Mouse (Mus musculus) liver, embryonic 14.5 days (tissue): Measurements from ENCODE around the gene Prr18.

Source experiments
- CTCF ChIP-seq: IDR thresholded peaks from 2 replicates; pipeline ENCODE4 v1.5.1; 2016; ENCODE audit warnings: antibody characterized with exemption, low read depth, control low read depth
- EP300 ChIP-seq: IDR thresholded peaks from 2 replicates; pipeline ENCODE4 v1.6.1; 2016; ENCODE audit warnings: antibody characterized with exemption, low read depth

DNA sequence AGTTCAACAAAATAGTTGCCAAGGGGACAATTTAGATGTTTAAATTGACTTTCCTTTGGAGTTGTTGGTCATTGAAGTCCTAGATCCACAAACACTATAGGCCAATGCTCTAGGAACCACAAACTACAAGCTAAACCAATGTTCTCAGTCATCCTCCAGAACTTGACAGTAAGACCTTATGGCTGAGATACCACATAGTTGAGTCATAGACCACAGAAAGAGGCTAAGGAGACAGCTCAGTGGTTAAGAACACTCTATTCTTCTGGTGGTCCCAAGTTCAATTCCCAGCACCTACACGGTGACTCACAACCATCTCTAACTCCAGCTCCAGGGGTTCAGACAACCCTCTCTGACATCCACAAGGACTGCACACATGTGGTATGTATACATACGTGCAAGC is 48.2 kb downstream of the Prr18 start:
- no peak for TF ChIP-seq CTCF
- TF ChIP-seq EP300 = no peak
